27 mouse cellular contexts compared by ENCODE assay signal in the genomic region with DNA sequence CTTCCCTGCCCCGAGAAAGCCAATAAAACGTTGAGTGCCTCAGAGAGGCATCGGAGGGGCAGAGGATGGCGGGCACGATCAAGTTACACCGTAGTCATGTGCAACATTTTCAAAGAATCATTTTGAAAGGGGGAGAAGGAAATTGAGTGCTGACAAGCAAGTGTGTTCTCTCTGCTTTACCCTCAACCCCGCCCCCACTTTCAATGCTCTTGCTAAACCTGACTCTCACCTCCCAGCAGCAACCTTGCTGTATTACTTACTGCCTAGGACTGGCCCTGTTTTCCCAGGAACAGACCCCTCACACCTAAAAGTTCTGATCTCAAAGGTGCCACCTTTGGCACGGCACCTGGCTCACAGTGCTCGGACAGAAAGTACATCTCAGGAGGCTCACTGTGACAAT.
DNase-seq lines count a peak whose midpoint lies in the region; ATAC-seq and TF ChIP-seq lines count a peak whose summit lies in the region.
"Had no signal": no experiment of that assay in that cellular context is flagged by ENCODE, and none has a peak within 500 bp of the region (broad histone marks: within the 10 kb centered on the region; RNA-seq: fewer than 3 reads in every experiment).

No protein-coding gene starts in this region.

- H3K4me1 ChIP-seq in bone marrow, adult 2 months (ENCODE audit: control insufficient read depth, insufficient read depth, low read length) = peaks cover 18% of the 10 kb centered on the region
- H3K4me1 ChIP-seq: forebrain, embryonic 15.5 days; midbrain, embryonic 15.5 days had no signal

- TF ChIP-seq POLR2A in bone marrow, adult 2 months (IDR thresholded peaks at IDR 0.05; ENCODE audit: borderline replicate concordance, control insufficient read depth, low read depth, low read length) = no peak

- DNase-seq in CD4-positive, CD25-positive, alpha-beta regulatory T cell, adult 2 months (ENCODE audit: low read depth, low spot score) = peak; percentile 43
- no peak for DNase-seq in layer of hippocampus, adult 2 months (ENCODE audit: low spot score in 2 of 2)
- no peak for DNase-seq in layer of hippocampus, postnatal 36 days
- DNase-seq in thymus, postnatal 25 days = peak; percentile 52
- DNase-seq in urinary bladder, postnatal 25 days (ENCODE audit: low spot score) = no peak
- no peak for DNase-seq in adrenal gland, postnatal 25 days
- DNase-seq: adrenal gland, postnatal 36 days; cerebellum, adult 2 months; cerebellum, postnatal 36 days; heart, postnatal 10 days; kidney, adult 18-20 months; kidney, postnatal 25 days; left cerebral cortex, postnatal 4 days; lung, embryonic 14.5 days; lung, postnatal 14 days; right cerebral cortex, postnatal 25 days; spleen, adult 18-20 months had no signal

- no peak for TF ChIP-seq CTCF in layer of hippocampus, adult 2 months (conservative IDR thresholded peaks at IDR 0.05)
- TF ChIP-seq CTCF in bone marrow, adult 2 months (IDR thresholded peaks at IDR 0.05; ENCODE audit: control insufficient read depth, insufficient read depth, low read length) = no peak

- ATAC-seq in CD4-positive, CD25-positive, alpha-beta regulatory T cell, adult 4 months = no peak
- ATAC-seq: forebrain, embryonic 15.5 days; inflammation-experienced regulatory T-cells, adult 6 months; midbrain, embryonic 15.5 days had no signal

- no peak overlapping the region for H3K4me3 ChIP-seq in layer of hippocampus, adult 2 months
- no peak overlapping the region for H3K4me3 ChIP-seq in bone marrow, adult 2 months (replicated peaks; ENCODE audit: control insufficient read depth, low read depth, low read length)
- H3K4me3 ChIP-seq: embryonic facial prominence, embryonic 12.5 days; forebrain, embryonic 10.5 days; forebrain, embryonic 15.5 days; heart, embryonic 13.5 days; liver, embryonic 15.5 days; midbrain, embryonic 15.5 days had no signal

- 67% methylated on average over 9 of the region's 9 CpGs for WGBS in bone marrow, adult 2 months

- peak overlapping the region; percentile 63; the same call in 1 of the 2 replicates for H3K27ac ChIP-seq in layer of hippocampus, adult 2 months
- H3K27ac ChIP-seq in bone marrow, adult 2 months (ENCODE audit: control insufficient read depth, insufficient read depth, low read depth, low read length, poor library complexity) = peak overlapping the region; percentile 8; the same call in 1 of the 2 replicates
- H3K27ac ChIP-seq: embryonic facial prominence, embryonic 12.5 days; forebrain, embryonic 10.5 days; forebrain, embryonic 15.5 days; heart, embryonic 13.5 days; hindbrain, embryonic 14.5 days; midbrain, embryonic 15.5 days had no signal

Comparison
In these comparisons a context has a peak if more than half of its experiments do, and no peak if none do; other contexts are left out.
1. DNase-seq: peak in CD4-positive, CD25-positive, alpha-beta regulatory T cell, adult 2 months (single experiment) and thymus, postnatal 25 days (single experiment); none in layer of hippocampus, adult 2 months (0 of 2), layer of hippocampus, postnatal 36 days (0 of 2), urinary bladder, postnatal 25 days (single experiment) and adrenal gland, postnatal 25 days (single experiment).